Mouse (Mus musculus): ENCODE measurements around the gene Csrnp1. TPM values are rescaled to one million over a fixed set of nuclear protein-coding genes. Genes with fewer than 3 reads are reported as not detected.

The Csrnp1 gene
- total and polyA plus RNA-seq, 3 experiments, result 17.3 to 44.1 (median 26.5) TPM

DNA sequence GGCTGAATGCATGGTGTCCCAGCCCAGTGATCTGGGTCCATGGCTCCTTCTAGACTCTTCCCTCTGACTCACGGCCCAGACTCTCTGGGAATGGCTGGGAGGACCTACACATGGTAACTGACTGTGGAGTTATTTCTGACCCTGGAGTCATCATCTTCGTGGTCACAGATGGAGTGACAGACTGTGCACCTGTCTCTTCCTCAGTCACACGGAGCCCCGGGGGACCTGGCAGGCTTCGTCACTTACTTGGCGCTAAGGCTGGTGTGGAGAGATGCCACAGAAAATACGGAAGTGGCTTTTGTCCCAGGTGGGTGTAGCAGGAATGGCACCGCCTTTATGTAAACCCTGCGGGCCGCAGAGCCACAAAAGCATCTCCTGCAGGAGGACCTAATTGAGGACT, 39.7 kb upstream of the Csrnp1 start:
- TF ChIP-seq CTCF (IDR thresholded peaks at IDR 0.05; ENCODE audit: low read depth, low read length), result no peak
- TF ChIP-seq GATA2 (IDR thresholded peaks at IDR 0.05; ENCODE audit: borderline replicate concordance, low read depth, low read length), result no peak
- TF ChIP-seq GATA1 (IDR thresholded peaks at IDR 0.05; ENCODE audit: borderline replicate concordance, low read length), result no peak
- TF ChIP-seq POLR2AphosphoS5 (IDR thresholded peaks at IDR 0.05; ENCODE audit: insufficient replicate concordance, low read depth, low read length), result no peak
- no peak for TF ChIP-seq TAL1 (conservative IDR thresholded peaks at IDR 0.05; ENCODE audit: low read depth, low read length)
- Histone ChIP-seq H3K27me3 (ENCODE audit: insufficient read depth, low read length) (peaks cover 38% of the 10 kb centered on the region), H3K4me1 (ENCODE audit: insufficient read depth, low read depth, low read length) (0 out of 2 replicates have a peak, but pooled peaks cover 3% of the 10 kb centered on the region), H3K9me3 (replicated peaks) (no peaks in the 10 kb centered on the region), H3K4me3 (ENCODE audit: low read depth, low read length) (no peak overlapping the region), H3K36me3 (replicated peaks) (no peaks in the 10 kb centered on the region)
- DNase-seq (ENCODE audit: low spot score), result no peak
- no peak for ATAC-seq (ENCODE audit: extremely low read depth, insufficient number of reproducible peaks, low FRiP score, poor library complexity, severe bottlenecking)

GRCm38 (mm10) chr9:120023086-120023811, 38.8 kb upstream of the Csrnp1 start, which contains the start of gene Xirp1:
TSS of gene Xirp1 (minus strand) at chr9:120023598.
- H3K36me3 ChIP-seq (replicated peaks), result no peaks in the 10 kb centered on the region
- DNase-seq (ENCODE audit: low spot score) (no peak), ATAC-seq (ENCODE audit: extremely low read depth, insufficient number of reproducible peaks, low FRiP score, poor library complexity, severe bottlenecking) (no peak)
- peaks cover 46% of the 10 kb centered on the region for H3K27me3 ChIP-seq (ENCODE audit: insufficient read depth, low read length)
- 0 out of 2 replicates have a peak, but pooled peaks cover 3% of the 10 kb centered on the region for H3K4me1 ChIP-seq (ENCODE audit: insufficient read depth, low read depth, low read length)
- H3K9me3 ChIP-seq (replicated peaks), result no peaks in the 10 kb centered on the region
- TF ChIP-seq GATA2 (IDR thresholded peaks at IDR 0.05; ENCODE audit: borderline replicate concordance, low read depth, low read length), result no peak
- no peak within 1 kb of the TSS for H3K4me3 ChIP-seq (ENCODE audit: low read depth, low read length)

DNA sequence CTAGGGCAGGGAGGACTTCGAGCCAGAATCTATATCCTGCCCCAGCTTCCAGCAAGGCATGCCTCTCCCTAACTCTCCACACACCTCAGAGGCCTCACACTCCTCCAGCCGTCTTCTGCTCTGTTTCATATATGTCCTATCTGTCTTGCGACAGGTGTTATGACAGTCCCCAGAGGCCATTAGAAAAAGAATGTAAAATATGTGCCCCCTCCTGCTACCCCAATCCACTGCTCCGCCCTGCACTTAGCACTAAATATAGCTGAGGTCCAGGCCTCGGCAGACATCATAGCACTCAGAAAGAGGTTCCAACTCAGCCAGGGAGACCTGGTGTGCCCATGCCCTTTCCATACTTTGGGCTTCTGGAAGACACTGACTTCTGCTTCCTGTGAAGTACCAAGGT, 36.7 kb upstream of the Csrnp1 start:
- peaks cover 52% of the 10 kb centered on the region for H3K27me3 ChIP-seq (ENCODE audit: insufficient read depth, low read length)
- DNase-seq (ENCODE audit: low spot score) (no peak), ATAC-seq (ENCODE audit: extremely low read depth, insufficient number of reproducible peaks, low FRiP score, poor library complexity, severe bottlenecking) (no peak)
- H3K36me3 ChIP-seq (replicated peaks), result no peaks in the 10 kb centered on the region
- TF ChIP-seq TAL1 (conservative IDR thresholded peaks at IDR 0.05; ENCODE audit: low read depth, low read length), result no peak
- TF ChIP-seq POLR2AphosphoS5 (IDR thresholded peaks at IDR 0.05; ENCODE audit: insufficient replicate concordance, low read depth, low read length), result no peak
- TF ChIP-seq GATA2 (IDR thresholded peaks at IDR 0.05; ENCODE audit: borderline replicate concordance, low read depth, low read length), result no peak
- no peak for TF ChIP-seq CTCF (IDR thresholded peaks at IDR 0.05; ENCODE audit: low read depth, low read length)
- no peak for TF ChIP-seq GATA1 (IDR thresholded peaks at IDR 0.05; ENCODE audit: borderline replicate concordance, low read length)
- no peaks in the 10 kb centered on the region for H3K4me1 ChIP-seq (ENCODE audit: insufficient read depth, low read depth, low read length)
- H3K9me3 ChIP-seq (replicated peaks), result no peaks in the 10 kb centered on the region
- no peak overlapping the region for H3K4me3 ChIP-seq (ENCODE audit: low read depth, low read length)

- H3K36me3 ChIP-seq (replicated peaks), result no peaks in the 10 kb centered on the region
- H3K27me3 ChIP-seq (ENCODE audit: insufficient read depth, low read length), result peaks cover 59% of the 10 kb centered on the region
- H3K4me1 ChIP-seq (ENCODE audit: insufficient read depth, low read depth, low read length), result no peaks in the 10 kb centered on the region
- TF ChIP-seq CTCF (IDR thresholded peaks at IDR 0.05; ENCODE audit: low read depth, low read length), result peak; percentile 60
- TF ChIP-seq POLR2AphosphoS5 (IDR thresholded peaks at IDR 0.05; ENCODE audit: insufficient replicate concordance, low read depth, low read length), result no peak
- DNase-seq (ENCODE audit: low spot score) (peak; percentile 28), ATAC-seq (ENCODE audit: extremely low read depth, insufficient number of reproducible peaks, low FRiP score, poor library complexity, severe bottlenecking) (no peak; the same call in 1 of the 2 replicates)
- H3K9me3 ChIP-seq (replicated peaks), result no peaks in the 10 kb centered on the region
- no peak overlapping the region for H3K4me3 ChIP-seq (ENCODE audit: low read depth, low read length)
Observed at GRCm38 (mm10) chr9:120020285-120020890, 35.9 kb upstream of the Csrnp1 start.

DNA sequence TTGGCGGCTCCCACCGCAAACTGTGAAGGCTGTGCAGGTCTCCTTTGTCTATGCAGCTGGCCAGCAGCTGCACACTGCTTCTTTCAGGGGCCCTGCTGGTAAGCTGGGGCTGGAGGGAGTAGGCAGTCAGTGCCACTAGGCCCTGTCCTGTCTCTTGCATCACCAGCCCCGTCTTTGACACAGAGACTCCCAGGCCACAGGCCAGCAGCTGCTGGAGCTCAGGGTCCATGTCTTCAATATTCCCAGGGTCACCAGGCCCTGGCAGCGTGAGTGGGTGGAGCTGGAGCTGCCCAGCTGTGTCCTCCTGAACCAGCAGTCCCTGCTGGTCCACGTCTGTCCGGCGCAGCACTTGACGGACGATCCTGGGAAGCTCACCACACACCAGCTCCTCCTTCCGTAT, 32.5 kb upstream of the Csrnp1 start:
- Histone ChIP-seq H3K27me3 (ENCODE audit: insufficient read depth, low read length) (peaks cover 70% of the 10 kb centered on the region), H3K4me1 (ENCODE audit: insufficient read depth, low read depth, low read length) (no peaks in the 10 kb centered on the region), H3K9me3 (replicated peaks) (no peaks in the 10 kb centered on the region), H3K36me3 (replicated peaks) (no peaks in the 10 kb centered on the region), H3K4me3 (ENCODE audit: low read depth, low read length) (no peak overlapping the region)
- ATAC-seq (ENCODE audit: extremely low read depth, insufficient number of reproducible peaks, low FRiP score, poor library complexity, severe bottlenecking), result no peak
- no peak for TF ChIP-seq CTCF (IDR thresholded peaks at IDR 0.05; ENCODE audit: low read depth, low read length)
- no peak for TF ChIP-seq TAL1 (conservative IDR thresholded peaks at IDR 0.05; ENCODE audit: low read depth, low read length)
- no peak for TF ChIP-seq POLR2AphosphoS5 (IDR thresholded peaks at IDR 0.05; ENCODE audit: insufficient replicate concordance, low read depth, low read length)
- TF ChIP-seq GATA2 (IDR thresholded peaks at IDR 0.05; ENCODE audit: borderline replicate concordance, low read depth, low read length), result no peak
- no peak for TF ChIP-seq GATA1 (IDR thresholded peaks at IDR 0.05; ENCODE audit: borderline replicate concordance, low read length)
- no peak for DNase-seq (ENCODE audit: low spot score)

- ATAC-seq (ENCODE audit: extremely low read depth, insufficient number of reproducible peaks, low FRiP score, poor library complexity, severe bottlenecking) (no peak), DNase-seq (ENCODE audit: low spot score) (no peak)
- peaks cover 71% of the 10 kb centered on the region for H3K27me3 ChIP-seq (ENCODE audit: insufficient read depth, low read length)
- no peaks in the 10 kb centered on the region for H3K36me3 ChIP-seq (replicated peaks)
- H3K4me3 ChIP-seq (ENCODE audit: low read depth, low read length), result no peak overlapping the region
- peaks cover 13% of the 10 kb centered on the region for H3K4me1 ChIP-seq (ENCODE audit: insufficient read depth, low read depth, low read length)
- H3K9me3 ChIP-seq (replicated peaks), result no peaks in the 10 kb centered on the region
- TF ChIP-seq GATA1 (IDR thresholded peaks at IDR 0.05; ENCODE audit: borderline replicate concordance, low read length), result no peak
- TF ChIP-seq CTCF (IDR thresholded peaks at IDR 0.05; ENCODE audit: low read depth, low read length), result no peak
- TF ChIP-seq GATA2 (IDR thresholded peaks at IDR 0.05; ENCODE audit: borderline replicate concordance, low read depth, low read length), result no peak
Observed at GRCm38 (mm10) chr9:120014828-120015227, 30.4 kb upstream of the Csrnp1 start.
